Mouse (Mus musculus) small intestine, adult 2 months (tissue): ENCODE results near the gene Polr3gl. TPM values are rescaled to one million over a fixed set of nuclear protein-coding genes. Genes with fewer than 3 reads are reported as not detected.

Experiments
- H3K27ac ChIP-seq: fragments of 200-500 bp; 2 replicates; pipeline ENCODE4 v1.5.1; 2012; ENCODE audit warnings: low read depth, low read length, control low read depth, inconsistent platforms; ENCODE audit not compliant: insufficient read depth
- H3K27me3 ChIP-seq: fragments of 200-500 bp; 2 replicates; pipeline ENCODE4 v1.6.1; 2012; ENCODE audit warnings: mild to moderate bottlenecking, moderate library complexity, low read length, inconsistent platforms; ENCODE audit not compliant: control insufficient read depth, insufficient read depth
- H3K36me3 ChIP-seq: fragments of 200-500 bp; 2 replicates; pipeline ENCODE4 v1.6.1; 2012; ENCODE audit warnings: mild to moderate bottlenecking, low read length, control low read depth, inconsistent platforms; ENCODE audit not compliant: control insufficient read depth, insufficient read depth
- H3K4me1 ChIP-seq: fragments of 200-500 bp; 2 replicates; pipeline ENCODE4 v1.6.1; 2012; ENCODE audit warnings: low read length, inconsistent platforms, mixed read lengths; ENCODE audit not compliant: control insufficient read depth, insufficient read depth, insufficient read length
- H3K4me3 ChIP-seq: fragments of 200-500 bp; 2 replicates; pipeline ENCODE4 v1.5.1; 2012; ENCODE audit warnings: low read depth, mild to moderate bottlenecking, control low read depth, inconsistent platforms, low read length, moderate library complexity
- CTCF ChIP-seq: fragments of 200-500 bp; IDR thresholded peaks from 2 replicates; pipeline ENCODE4 v1.5.1; 2012; ENCODE audit warnings: low read depth, mild to moderate bottlenecking, control low read depth, inconsistent platforms, low read length, moderate library complexity, mixed read lengths; ENCODE audit not compliant: insufficient replicate concordance, insufficient read length; ENCODE audit errors: extremely low read depth
- POLR2A ChIP-seq: fragments of 200-500 bp; IDR thresholded peaks from 2 replicates; pipeline ENCODE4 v1.6.1; 2012; ENCODE audit warnings: low read depth, mild to moderate bottlenecking, control low read depth, inconsistent platforms, low read length, moderate library complexity
- WGBS: fragments of 180-500 bp; shearing (Covaris S2); methylation state at CpG from one replicate; pipeline ENCODE4 v1.1.7; 2018; 5-methylcytosine and 5-hydroxymethylcytosine counted together
- polyA plus RNA-seq: library from polyadenylated mRNA; depleted of rRNA; stranded (reverse); fragments of >200 nt; gene quantifications from 2 replicates; pipeline ENCODE4 v1.2.3, GENCODE M21; 2012

Polr3gl gene
- polyA plus RNA-seq, 1 experiment, result 7.9 TPM

DNA sequence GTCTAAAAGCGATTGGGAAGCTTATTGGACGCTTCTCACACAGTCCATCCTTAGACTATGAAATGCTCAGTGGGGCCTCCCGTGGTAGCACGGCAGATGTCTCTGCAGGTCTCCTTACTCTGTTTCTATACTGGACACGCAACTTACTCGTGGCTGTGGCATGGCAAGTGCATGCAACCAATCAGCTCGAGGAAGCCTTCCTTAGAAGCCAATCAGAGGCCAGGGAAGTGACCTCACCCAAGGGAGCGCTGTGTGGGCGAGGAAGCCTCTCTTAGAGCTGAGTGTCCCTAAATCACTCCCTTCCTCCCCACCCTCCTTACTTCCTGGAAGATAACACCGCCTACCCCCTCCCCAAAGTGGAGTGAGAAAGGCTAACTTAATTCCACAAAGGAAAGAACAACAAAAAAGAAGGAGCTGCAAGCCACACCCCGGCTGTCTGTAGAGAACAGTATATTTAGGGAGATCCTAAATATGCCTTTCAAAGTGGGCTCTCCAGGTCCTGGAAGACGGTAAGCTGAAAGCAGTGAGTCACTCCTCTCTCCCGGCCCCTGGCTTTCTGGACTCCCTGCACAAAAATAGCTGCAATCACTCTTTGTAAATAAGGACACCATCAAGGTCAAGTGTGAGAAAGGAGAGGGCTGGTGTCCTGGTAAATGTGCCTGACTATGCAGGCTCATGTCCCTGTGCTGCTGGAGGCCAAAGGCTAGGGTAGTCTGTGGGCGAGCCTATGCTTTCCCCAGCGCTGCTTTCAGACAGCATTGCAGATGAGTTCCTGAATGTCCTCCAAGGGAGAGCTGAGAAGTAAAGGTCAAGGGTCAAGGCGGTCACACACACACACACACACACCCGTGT lies 17.1 kb downstream of the Polr3gl start, which contains the start of gene Gm16253:
Gm16253 (plus strand) TSS at position 295 of the 852 bp plus-strand sequence.
- peak within 1 kb of the TSS; percentile 51 for H3K4me3 ChIP-seq
- TF ChIP-seq CTCF (no peak; the same call in 1 of the 2 replicates), POLR2A (peak; percentile 45; the same call in 1 of the 2 replicates)
- peak within 1 kb of the TSS; percentile 100 for H3K27ac ChIP-seq
- no peaks in the 10 kb centered on the region for H3K36me3 ChIP-seq
- no peaks in the 10 kb centered on the region for H3K27me3 ChIP-seq
- WGBS, result 4% methylated on average over 17 of the region's 17 CpGs
- peaks cover 27% of the 10 kb centered on the region for H3K4me1 ChIP-seq

DNA sequence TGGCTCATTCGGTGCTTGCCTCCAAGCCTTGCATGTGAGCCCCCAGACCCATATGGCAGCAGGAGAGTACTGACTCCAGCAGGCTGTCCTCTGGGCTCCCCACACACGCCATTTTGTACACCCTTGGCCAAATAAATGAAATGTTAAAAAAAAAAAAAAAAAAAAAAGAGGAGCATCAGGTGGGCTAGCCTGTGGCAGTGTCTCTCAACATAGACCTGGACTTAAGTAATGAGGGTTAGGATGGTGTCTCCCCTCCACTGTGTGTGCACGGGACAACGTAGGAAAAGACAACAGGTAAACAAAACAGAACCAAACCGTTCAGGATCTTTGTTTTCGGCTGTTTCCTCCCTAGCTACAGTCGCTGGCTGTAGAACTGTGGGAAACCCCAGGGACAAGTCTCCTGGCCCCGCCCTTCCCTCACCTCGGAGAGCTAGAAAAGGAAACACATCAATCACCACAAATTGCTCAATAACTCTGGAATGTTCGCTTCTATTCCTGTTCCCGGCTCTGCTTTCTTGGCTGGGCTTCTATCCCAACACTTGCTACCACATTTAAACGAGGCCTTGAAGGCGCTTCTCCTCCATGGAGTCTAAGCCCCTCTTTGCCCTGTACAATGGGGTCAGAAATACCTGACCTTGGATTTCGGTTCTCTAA lies 17.8 kb downstream of the Polr3gl start:
- WGBS, result 5% methylated on average over 14 of the region's 14 CpGs
- Histone ChIP-seq H3K4me1 (peaks cover 33% of the 10 kb centered on the region), H3K27ac (peak overlapping the region; percentile 100), H3K27me3 (no peaks in the 10 kb centered on the region), H3K4me3 (peak overlapping the region; percentile 51), H3K36me3 (no peaks in the 10 kb centered on the region)
- TF ChIP-seq POLR2A (no peak; the same call in 1 of the 2 replicates), CTCF (no peak)

DNA sequence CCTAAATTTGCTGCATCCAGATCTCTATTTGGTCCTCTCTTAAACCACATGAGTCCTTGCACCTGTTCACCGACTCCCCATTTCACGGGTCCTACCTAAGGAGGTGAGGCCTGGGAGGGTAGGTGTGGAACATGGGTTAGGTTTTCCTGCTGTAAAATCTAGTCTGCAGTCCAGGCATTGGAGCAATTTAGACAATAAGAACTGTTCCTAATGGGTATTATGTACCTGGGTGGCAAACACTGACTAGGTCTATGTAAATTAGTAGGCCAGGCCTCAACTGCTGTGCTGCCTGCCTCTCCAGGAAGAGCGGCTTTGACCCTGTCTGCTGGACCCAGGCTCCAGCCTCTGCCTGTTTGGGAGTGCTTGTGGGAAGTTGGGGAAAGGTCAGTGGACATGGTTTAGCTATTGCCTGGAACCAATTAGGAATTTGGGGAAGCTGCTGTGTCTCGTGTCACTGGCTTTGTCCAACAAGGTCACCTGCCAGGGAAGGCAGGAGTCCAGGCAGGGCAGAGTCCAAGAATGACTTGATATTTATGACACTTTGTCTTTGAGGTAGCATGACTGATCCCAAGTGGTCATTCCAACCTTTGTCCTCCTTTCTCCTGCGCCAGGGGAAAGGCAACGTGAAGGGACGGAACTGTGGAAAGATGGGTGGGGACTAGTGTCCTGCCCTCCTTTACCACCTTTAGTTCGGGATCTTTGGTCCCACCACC lies 18.6 kb downstream of the Polr3gl start:
- Histone ChIP-seq H3K27me3 (no peaks in the 10 kb centered on the region), H3K27ac (peak overlapping the region; percentile 100), H3K4me1 (peaks cover 33% of the 10 kb centered on the region), H3K4me3 (peak overlapping the region; percentile 51), H3K36me3 (no peaks in the 10 kb centered on the region)
- WGBS, result 23% methylated on average over 8 of the region's 8 CpGs
- TF ChIP-seq POLR2A (no peak), CTCF (no peak)

DNA sequence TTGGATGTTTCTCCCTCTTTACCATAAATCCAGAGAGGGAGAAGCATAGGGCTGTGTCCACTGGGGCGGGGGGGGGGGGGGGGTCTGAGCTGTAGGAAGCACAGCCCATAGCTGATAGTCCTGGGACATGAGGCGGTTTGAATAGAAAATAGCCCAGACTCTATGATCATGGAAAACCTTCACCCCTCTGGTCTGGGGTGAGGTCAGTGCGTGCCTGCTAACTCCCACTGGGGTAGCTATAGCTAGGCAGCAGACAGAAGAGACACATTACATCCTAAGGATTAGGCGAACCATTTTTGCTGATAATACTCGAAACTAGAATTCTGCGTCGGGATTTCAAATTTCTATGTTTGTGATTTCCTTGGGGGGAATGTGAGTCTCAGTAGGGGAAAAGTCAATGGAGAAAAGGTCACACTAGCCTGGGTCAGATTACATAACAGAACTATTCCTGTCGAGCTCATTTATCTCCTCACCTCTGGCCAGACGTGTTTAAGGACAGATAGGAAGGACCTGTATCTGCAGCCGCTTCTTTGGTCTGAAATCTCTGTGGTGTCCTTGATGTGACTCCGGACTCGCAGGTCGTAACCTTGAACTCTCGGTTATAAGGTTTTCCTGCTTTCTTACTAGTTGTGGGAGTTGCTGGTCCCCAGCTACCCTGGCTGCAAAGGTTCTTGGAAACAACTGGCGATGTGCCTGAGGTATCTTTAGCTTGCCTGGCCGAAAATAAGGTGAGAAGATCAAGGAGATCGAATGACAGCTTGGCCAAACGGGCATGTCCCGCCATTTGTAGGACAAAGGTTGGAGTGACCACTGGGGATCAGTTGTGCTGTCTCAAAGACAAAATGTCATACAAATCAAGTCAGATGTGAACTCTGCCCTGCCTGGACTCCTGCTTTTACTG lies 20.1 kb downstream of the Polr3gl start:
- H3K36me3 ChIP-seq, result no peaks in the 10 kb centered on the region
- peak overlapping the region; percentile 91 for H3K27ac ChIP-seq
- no peaks in the 10 kb centered on the region for H3K27me3 ChIP-seq

DNA sequence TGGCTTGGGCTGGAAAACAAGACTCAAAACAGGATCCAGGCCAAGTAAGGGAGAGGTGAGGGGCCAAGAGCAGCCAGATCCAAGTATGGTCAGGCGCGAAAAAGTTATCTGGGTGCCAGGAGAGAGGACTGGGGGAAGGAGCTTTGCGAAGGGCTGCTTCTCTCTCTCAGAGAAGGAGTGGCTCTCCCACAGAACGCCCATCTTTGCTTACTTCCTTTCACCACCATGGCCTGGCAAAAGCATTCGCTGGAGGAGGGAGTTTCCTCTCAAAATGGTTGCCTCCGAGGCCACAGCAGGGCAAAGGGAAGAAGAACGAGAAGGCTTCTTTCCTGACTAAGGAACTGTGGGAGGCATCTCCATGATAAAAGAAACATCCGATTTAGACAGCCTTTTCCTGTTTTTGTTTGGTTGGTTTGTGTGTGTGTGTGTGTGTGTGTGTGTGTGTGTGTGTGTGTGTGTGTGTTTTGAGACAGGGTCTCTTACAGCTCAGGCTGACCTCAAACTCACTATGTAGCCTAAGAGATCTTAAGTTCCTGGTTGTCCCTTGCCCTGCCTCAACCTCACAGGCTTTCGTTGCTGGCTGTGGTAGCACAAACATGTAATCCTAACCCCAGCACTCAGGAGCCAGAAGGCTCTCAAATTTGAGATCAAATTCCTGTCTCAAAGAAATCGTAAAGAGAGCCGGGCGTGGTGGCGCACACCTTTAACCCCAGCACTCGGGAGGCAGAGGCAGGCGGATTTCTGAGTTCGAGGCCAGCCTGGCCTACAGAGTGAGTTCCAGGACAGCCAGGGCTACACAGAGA lies 21.9 kb downstream of the Polr3gl start:
- peaks cover 30% of the 10 kb centered on the region for H3K4me1 ChIP-seq
- 47% methylated on average over 16 of the region's 16 CpGs for WGBS
- H3K36me3 ChIP-seq, result no peaks in the 10 kb centered on the region
- no peak for TF ChIP-seq POLR2A
- no peak for TF ChIP-seq CTCF
- H3K4me3 ChIP-seq, result no peak overlapping the region
- H3K27ac ChIP-seq, result peak overlapping the region; percentile 48
- no peaks in the 10 kb centered on the region for H3K27me3 ChIP-seq

More for the DNA sequence above, 20.1 kb downstream of the Polr3gl start:
- WGBS, result 72% methylated on average over 19 of the region's 19 CpGs
- peaks cover 31% of the 10 kb centered on the region for H3K4me1 ChIP-seq
- no peak for TF ChIP-seq POLR2A
- TF ChIP-seq CTCF, result no peak
- H3K4me3 ChIP-seq, result no peak overlapping the region

DNA sequence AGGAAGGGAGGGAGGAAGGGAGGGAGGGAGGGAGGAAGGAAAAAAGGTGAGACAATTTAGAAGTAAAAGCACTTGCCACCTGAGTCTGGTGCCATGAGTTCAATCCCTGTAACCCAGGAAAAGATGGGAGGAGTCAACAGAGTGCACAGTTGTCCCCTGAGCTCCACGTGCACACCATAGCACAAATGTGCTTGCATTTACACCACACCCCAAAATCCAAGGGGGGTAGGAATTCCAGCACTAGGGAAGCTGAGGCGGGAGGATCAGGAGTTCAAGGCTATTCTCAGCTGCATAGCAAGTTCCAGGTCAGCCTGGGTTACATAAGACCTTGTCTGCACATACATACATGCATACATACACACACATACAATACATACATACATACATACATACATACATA lies 22.6 kb downstream of the Polr3gl start:
- no peak overlapping the region for H3K4me3 ChIP-seq
- peak overlapping the region; percentile 48; the same call in 1 of the 2 replicates for H3K27ac ChIP-seq
- TF ChIP-seq CTCF (no peak), POLR2A (no peak)
- no peaks in the 10 kb centered on the region for H3K27me3 ChIP-seq
- WGBS, result 38% methylated on average over 2 of the region's 2 CpGs
- no peaks in the 10 kb centered on the region for H3K36me3 ChIP-seq
- H3K4me1 ChIP-seq, result peaks cover 35% of the 10 kb centered on the region
